Mouse (Mus musculus): ENCODE data around the gene Ryr2. TPM values are rescaled to one million over a fixed set of nuclear protein-coding genes. Genes with fewer than 3 reads are reported as not detected.

Ryr2 gene
- total RNA-seq, 1 experiment = 7.0 TPM

DNA sequence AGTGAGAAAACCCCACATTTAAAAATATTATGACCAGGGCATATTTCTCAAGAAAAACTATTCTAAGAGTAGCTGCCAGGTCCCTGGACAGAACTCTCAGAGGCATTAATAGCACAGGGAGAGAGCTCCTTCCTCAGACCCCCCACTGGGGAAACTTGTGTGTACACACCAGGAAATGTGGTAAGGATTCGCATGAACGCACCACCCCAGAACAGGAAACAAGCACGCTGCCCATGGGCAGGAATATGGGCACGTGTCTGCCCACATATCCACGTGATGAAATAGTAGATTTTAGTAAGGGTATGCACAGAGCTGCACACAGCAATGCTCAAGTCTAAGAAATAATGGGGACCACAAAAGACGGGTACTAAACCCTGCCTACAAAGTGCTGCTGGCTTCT lies 72.8 kb downstream of the Ryr2 start:
- Histone ChIP-seq H3K27ac (ENCODE audit: insufficient read depth, low read depth, low read length, poor library complexity, severe bottlenecking) (no peak overlapping the region), H3K9ac (ENCODE audit: insufficient read depth, low read depth, low read length, poor library complexity, severe bottlenecking) (no peak overlapping the region), H3K4me3 (ENCODE audit: insufficient read depth in 1 of 2, low read depth in 1 of 2, low read length in 2 of 2, poor library complexity in 1 of 2, severe bottlenecking in 1 of 2) (no peak overlapping the region), H3K9me3 (ENCODE audit: control insufficient read depth, insufficient read depth, low read depth, low read length) (no peaks in the 10 kb centered on the region), H3K4me1 (ENCODE audit: control insufficient read depth in 2 of 2, insufficient read depth in 2 of 2, low read length in 2 of 2, poor library complexity in 1 of 2) (no peaks in the 10 kb centered on the region), H3K36me3 (ENCODE audit: control insufficient read depth, insufficient read depth, low read length, poor library complexity, severe bottlenecking) (no peaks in the 10 kb centered on the region)
- no peak for TF ChIP-seq ZNF384 (IDR thresholded peaks at IDR 0.05; ENCODE audit: low read depth, low read length)
- no peak for TF ChIP-seq ZC3H11A (IDR thresholded peaks at IDR 0.05; ENCODE audit: borderline replicate concordance, low read depth, low read length)
- no peak for TF ChIP-seq HCFC1 (IDR thresholded peaks at IDR 0.05; ENCODE audit: borderline replicate concordance, insufficient read depth, low read length)
- no peak for TF ChIP-seq MAFK (IDR thresholded peaks at IDR 0.05; ENCODE audit: insufficient read depth, low read depth, low read length)
- no peak for TF ChIP-seq CHD2 (IDR thresholded peaks at IDR 0.05; ENCODE audit: low read depth, low read length)
- no peak for DNase-seq (ENCODE audit: low read depth, low spot score)
- in situ Hi-C loops (cut with MboI; ENCODE audit: low sequenced_read_pairs in 2 of 2, unreplicated experiment in 2 of 2) = no loop called here

GRCm38 (mm10) chr13:12033272-12033671 lies 73.5 kb downstream of the Ryr2 start:
- H3K9ac ChIP-seq (ENCODE audit: insufficient read depth, low read depth, low read length, poor library complexity, severe bottlenecking) = no peak overlapping the region
- H3K9me3 ChIP-seq (ENCODE audit: control insufficient read depth, insufficient read depth, low read depth, low read length) = no peaks in the 10 kb centered on the region
- TF ChIP-seq HCFC1 (IDR thresholded peaks at IDR 0.05; ENCODE audit: borderline replicate concordance, insufficient read depth, low read length) = no peak
- TF ChIP-seq ZC3H11A (IDR thresholded peaks at IDR 0.05; ENCODE audit: borderline replicate concordance, low read depth, low read length) = no peak
- TF ChIP-seq CHD2 (IDR thresholded peaks at IDR 0.05; ENCODE audit: low read depth, low read length) = no peak
- no peak for TF ChIP-seq ZNF384 (IDR thresholded peaks at IDR 0.05; ENCODE audit: low read depth, low read length)
- no peak for DNase-seq (ENCODE audit: low read depth, low spot score)
- no peak overlapping the region for H3K27ac ChIP-seq (ENCODE audit: insufficient read depth, low read depth, low read length, poor library complexity, severe bottlenecking)
- H3K4me1 ChIP-seq (ENCODE audit: control insufficient read depth in 2 of 2, insufficient read depth in 2 of 2, low read length in 2 of 2, poor library complexity in 1 of 2) = no peaks in the 10 kb centered on the region
- in situ Hi-C loops (cut with MboI; ENCODE audit: low sequenced_read_pairs in 2 of 2, unreplicated experiment in 2 of 2) = no loop called here
- no peaks in the 10 kb centered on the region for H3K36me3 ChIP-seq (ENCODE audit: control insufficient read depth, insufficient read depth, low read length, poor library complexity, severe bottlenecking)
- no peak overlapping the region for H3K4me3 ChIP-seq (ENCODE audit: insufficient read depth in 1 of 2, low read depth in 1 of 2, low read length in 2 of 2, poor library complexity in 1 of 2, severe bottlenecking in 1 of 2)

GRCm38 (mm10) chr13:12029841-12030240 lies 76.9 kb downstream of the Ryr2 start:
- Histone ChIP-seq H3K9me3 (ENCODE audit: control insufficient read depth, insufficient read depth, low read depth, low read length) (no peaks in the 10 kb centered on the region), H3K36me3 (ENCODE audit: control insufficient read depth, insufficient read depth, low read length, poor library complexity, severe bottlenecking) (no peaks in the 10 kb centered on the region), H3K9ac (ENCODE audit: insufficient read depth, low read depth, low read length, poor library complexity, severe bottlenecking) (no peak overlapping the region), H3K27ac (ENCODE audit: insufficient read depth, low read depth, low read length, poor library complexity, severe bottlenecking) (no peak overlapping the region), H3K4me3 (ENCODE audit: insufficient read depth in 1 of 2, low read depth in 1 of 2, low read length in 2 of 2, poor library complexity in 1 of 2, severe bottlenecking in 1 of 2) (no peak overlapping the region), H3K4me1 (ENCODE audit: control insufficient read depth in 2 of 2, insufficient read depth in 2 of 2, low read length in 2 of 2, poor library complexity in 1 of 2) (no peaks in the 10 kb centered on the region)
- in situ Hi-C loops (cut with MboI; ENCODE audit: low sequenced_read_pairs in 2 of 2, unreplicated experiment in 2 of 2) = no loop called here
- TF ChIP-seq ZNF384 (IDR thresholded peaks at IDR 0.05; ENCODE audit: low read depth, low read length) = no peak
- no peak for TF ChIP-seq CHD2 (IDR thresholded peaks at IDR 0.05; ENCODE audit: low read depth, low read length)
- TF ChIP-seq HCFC1 (IDR thresholded peaks at IDR 0.05; ENCODE audit: borderline replicate concordance, insufficient read depth, low read length) = no peak
- TF ChIP-seq ZC3H11A (IDR thresholded peaks at IDR 0.05; ENCODE audit: borderline replicate concordance, low read depth, low read length) = no peak
- no peak for TF ChIP-seq MAFK (IDR thresholded peaks at IDR 0.05; ENCODE audit: insufficient read depth, low read depth, low read length)
- DNase-seq (ENCODE audit: low read depth, low spot score) = no peak

DNA sequence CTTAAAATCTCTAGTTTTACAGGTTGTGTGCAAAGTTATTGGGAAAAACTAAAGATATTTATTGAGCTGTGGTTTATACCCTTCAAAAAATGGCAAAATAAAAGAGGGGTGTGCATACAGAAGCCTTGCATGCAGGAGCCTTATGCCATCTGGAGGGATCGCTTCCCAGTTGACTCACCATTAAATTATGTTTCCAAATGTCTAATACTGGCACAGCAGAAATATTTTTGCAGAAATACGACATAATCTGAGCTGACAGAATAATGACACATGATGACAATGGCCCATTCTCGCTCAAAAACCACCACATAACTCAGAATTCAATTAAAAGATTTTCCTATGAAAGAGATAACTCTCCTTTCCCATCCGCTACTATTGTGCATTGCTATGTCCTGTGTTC lies 77.4 kb downstream of the Ryr2 start:
- H3K4me3 ChIP-seq (ENCODE audit: insufficient read depth in 1 of 2, low read depth in 1 of 2, low read length in 2 of 2, poor library complexity in 1 of 2, severe bottlenecking in 1 of 2) = no peak overlapping the region
- H3K27ac ChIP-seq (ENCODE audit: insufficient read depth, low read depth, low read length, poor library complexity, severe bottlenecking) = no peak overlapping the region
- no peak for DNase-seq (ENCODE audit: low read depth, low spot score)
- TF ChIP-seq CHD2 (IDR thresholded peaks at IDR 0.05; ENCODE audit: low read depth, low read length) (no peak), MAFK (IDR thresholded peaks at IDR 0.05; ENCODE audit: insufficient read depth, low read depth, low read length) (no peak), HCFC1 (IDR thresholded peaks at IDR 0.05; ENCODE audit: borderline replicate concordance, insufficient read depth, low read length) (no peak), ZNF384 (IDR thresholded peaks at IDR 0.05; ENCODE audit: low read depth, low read length) (no peak), ZC3H11A (IDR thresholded peaks at IDR 0.05; ENCODE audit: borderline replicate concordance, low read depth, low read length) (no peak)
- H3K9me3 ChIP-seq (ENCODE audit: control insufficient read depth, insufficient read depth, low read depth, low read length) = no peaks in the 10 kb centered on the region
- no peak overlapping the region for H3K9ac ChIP-seq (ENCODE audit: insufficient read depth, low read depth, low read length, poor library complexity, severe bottlenecking)
- no peaks in the 10 kb centered on the region for H3K36me3 ChIP-seq (ENCODE audit: control insufficient read depth, insufficient read depth, low read length, poor library complexity, severe bottlenecking)
- H3K4me1 ChIP-seq (ENCODE audit: control insufficient read depth in 2 of 2, insufficient read depth in 2 of 2, low read length in 2 of 2, poor library complexity in 1 of 2) = no peaks in the 10 kb centered on the region
- in situ Hi-C loops (cut with MboI; ENCODE audit: low sequenced_read_pairs in 2 of 2, unreplicated experiment in 2 of 2) = no loop called here

- DNase-seq (ENCODE audit: low read depth, low spot score) = no peak
- Histone ChIP-seq H3K4me1 (ENCODE audit: control insufficient read depth in 2 of 2, insufficient read depth in 2 of 2, low read length in 2 of 2, poor library complexity in 1 of 2) (no peaks in the 10 kb centered on the region), H3K36me3 (ENCODE audit: control insufficient read depth, insufficient read depth, low read length, poor library complexity, severe bottlenecking) (no peaks in the 10 kb centered on the region), H3K27ac (ENCODE audit: insufficient read depth, low read depth, low read length, poor library complexity, severe bottlenecking) (no peak overlapping the region), H3K4me3 (ENCODE audit: insufficient read depth in 1 of 2, low read depth in 1 of 2, low read length in 2 of 2, poor library complexity in 1 of 2, severe bottlenecking in 1 of 2) (no peak overlapping the region), H3K9me3 (ENCODE audit: control insufficient read depth, insufficient read depth, low read depth, low read length) (no peaks in the 10 kb centered on the region), H3K9ac (ENCODE audit: insufficient read depth, low read depth, low read length, poor library complexity, severe bottlenecking) (no peak overlapping the region)
- in situ Hi-C loops (cut with MboI; ENCODE audit: low sequenced_read_pairs in 2 of 2, unreplicated experiment in 2 of 2) = no loop called here
- no peak for TF ChIP-seq MAFK (IDR thresholded peaks at IDR 0.05; ENCODE audit: insufficient read depth, low read depth, low read length)
- no peak for TF ChIP-seq ZC3H11A (IDR thresholded peaks at IDR 0.05; ENCODE audit: borderline replicate concordance, low read depth, low read length)
- no peak for TF ChIP-seq HCFC1 (IDR thresholded peaks at IDR 0.05; ENCODE audit: borderline replicate concordance, insufficient read depth, low read length)
- TF ChIP-seq CHD2 (IDR thresholded peaks at IDR 0.05; ENCODE audit: low read depth, low read length) = no peak
- no peak for TF ChIP-seq ZNF384 (IDR thresholded peaks at IDR 0.05; ENCODE audit: low read depth, low read length)
These were observed 88.7 kb downstream of the Ryr2 start for GRCm38 (mm10) chr13:12018046-12018445.
